16 mouse cellular contexts compared by ENCODE assay signal in the genomic region with DNA sequence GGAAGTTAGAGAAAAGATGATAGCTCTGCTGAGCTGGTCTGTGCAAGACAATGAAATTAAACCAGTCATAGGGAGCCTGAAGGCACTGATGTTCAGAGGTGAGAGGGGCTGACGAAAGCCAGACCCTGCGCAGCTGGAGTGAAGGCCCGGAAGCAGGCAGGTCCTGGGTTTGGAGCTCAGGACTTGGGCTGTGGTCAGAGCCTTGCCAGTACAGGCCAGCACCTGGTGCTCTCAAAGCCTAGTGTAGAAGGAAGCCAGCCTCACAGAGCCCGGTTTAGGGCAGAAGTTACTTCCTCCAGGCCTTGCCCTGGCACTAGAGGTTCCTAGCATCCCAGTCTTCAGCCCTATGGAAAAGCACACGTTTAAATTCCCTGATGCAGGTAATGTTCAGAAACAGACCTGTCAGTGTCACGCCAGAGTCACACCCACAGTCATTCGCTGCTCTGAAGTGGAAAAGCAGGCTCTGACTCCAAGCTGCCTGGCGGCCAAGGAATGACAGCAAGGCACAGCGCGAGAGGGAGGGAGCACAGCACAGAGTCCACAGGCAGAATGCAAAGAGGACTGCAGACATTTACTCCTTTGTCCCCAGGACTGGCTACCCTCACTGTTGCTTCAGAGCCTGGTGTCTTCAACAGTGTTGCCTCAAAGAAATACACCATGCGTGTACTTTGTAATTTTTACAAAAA. TPM values are rescaled to one million over a fixed set of nuclear protein-coding genes. Genes with fewer than 3 reads are reported as not detected.
A peak's percentile ranks its signal among the peaks of the same experiment; 100 is the strongest.
DNase-seq lines count a peak whose midpoint lies in the region; ATAC-seq and TF ChIP-seq lines count a peak whose summit lies in the region.
"Had no signal": no experiment of that assay in that cellular context is flagged by ENCODE, and none has a peak within 500 bp of the region (broad histone marks: within the 10 kb centered on the region; RNA-seq: fewer than 3 reads in every experiment).

No protein-coding gene starts in this region.

- peak; percentile 50; the same call in 1 of the 2 replicates for ATAC-seq in heart, embryonic 11.5 days (replicated peaks; ENCODE audit: insufficient number of reproducible peaks, low FRiP score, low TSS enrichment)
- ATAC-seq in lung, postnatal 0 days = 0 out of 2 replicates have a peak, but pooled peaks have one; percentile 21
- ATAC-seq in embryonic facial prominence, embryonic 13.5 days (ENCODE audit: insufficient number of reproducible peaks, insufficient read depth, low FRiP score, low TSS enrichment, low read depth) = no peak
- ATAC-seq: Patski had no signal

- peaks cover 43% of the 10 kb centered on the region for H3K4me1 ChIP-seq in heart, embryonic 11.5 days (ENCODE audit: control insufficient read depth, insufficient read depth, low read length)
- H3K4me1 ChIP-seq in lung, postnatal 0 days (ENCODE audit: insufficient read depth, low read depth, low read length) = peaks cover 21% of the 10 kb centered on the region
- H3K4me1 ChIP-seq in embryonic facial prominence, embryonic 13.5 days = peaks cover 42% of the 10 kb centered on the region

- intact Hi-C loops in heart, postnatal 14 days (cut with DNase I) = no loop called here
- intact Hi-C loops in left cerebral cortex, postnatal 36 days (cut with DNase I) = no loop called here

- H3K36me3 ChIP-seq in heart, embryonic 11.5 days (ENCODE audit: control insufficient read depth, insufficient read depth, low read length) = no peaks in the 10 kb centered on the region
- no peaks in the 10 kb centered on the region for H3K36me3 ChIP-seq in lung, postnatal 0 days (ENCODE audit: insufficient read depth, low read length)
- H3K36me3 ChIP-seq in embryonic facial prominence, embryonic 13.5 days = no peaks in the 10 kb centered on the region
- H3K36me3 ChIP-seq: forebrain, embryonic 12.5 days had no signal

- 25% methylated on average over 11 of the region's 11 CpGs for WGBS in heart, embryonic 11.5 days (ENCODE audit: insufficient replicate concordance)
- WGBS in lung, postnatal 0 days = 38% methylated on average over 11 of the region's 11 CpGs
- 36% methylated on average over 11 of the region's 11 CpGs for WGBS in embryonic facial prominence, embryonic 13.5 days

- no peak for TF ChIP-seq EP300 in lung, postnatal 0 days (IDR thresholded peaks at IDR 0.05)

- DNase-seq in heart, postnatal 14 days = no peak
- peak; percentile 40 for DNase-seq in lung, postnatal 0 days (ENCODE audit: low spot score)
- no peak for DNase-seq in lung, postnatal 4 days
- DNase-seq in naive thymus-derived CD4-positive, alpha-beta T cell, adult 2 months (ENCODE audit: low read depth) = peak; percentile 30
- no peak for DNase-seq in left cerebral cortex, postnatal 36 days (ENCODE audit: low spot score in 2 of 2)
- no peak for DNase-seq in cerebellum, adult 11-12 months
- DNase-seq: cerebellum, postnatal 14 days; kidney, adult 18-20 months; layer of hippocampus, adult 9-11 months; midbrain, embryonic 14.5 days; right cerebral cortex, postnatal 4 days had no signal

- no peak overlapping the region for H3K4me2 ChIP-seq in heart, embryonic 11.5 days
- H3K4me2 ChIP-seq in lung, postnatal 0 days (replicated peaks; ENCODE audit: low read depth, low read length) = no peak overlapping the region
- H3K4me2 ChIP-seq in embryonic facial prominence, embryonic 13.5 days = no peak overlapping the region
- H3K4me2 ChIP-seq: forebrain, embryonic 12.5 days had no signal

- H3K27ac ChIP-seq in heart, embryonic 11.5 days (ENCODE audit: low read depth, low read length) = peak overlapping the region; percentile 58
- no peak overlapping the region for H3K27ac ChIP-seq in lung, postnatal 0 days (ENCODE audit: low read length)
- peak overlapping the region; percentile 48 for H3K27ac ChIP-seq in embryonic facial prominence, embryonic 13.5 days
- H3K27ac ChIP-seq: forebrain, embryonic 12.5 days; liver, embryonic 14.5 days had no signal

- TF ChIP-seq CTCF in lung, postnatal 0 days (IDR thresholded peaks at IDR 0.05) = no peak

- H3K9ac ChIP-seq in heart, embryonic 11.5 days (ENCODE audit: low read depth, low read length) = no peak overlapping the region
- no peak overlapping the region for H3K9ac ChIP-seq in lung, postnatal 0 days (replicated peaks; ENCODE audit: low read depth)
- no peak overlapping the region for H3K9ac ChIP-seq in embryonic facial prominence, embryonic 13.5 days
- H3K9ac ChIP-seq: forebrain, embryonic 12.5 days; liver, embryonic 14.5 days had no signal

- no peaks in the 10 kb centered on the region for H3K9me3 ChIP-seq in heart, embryonic 11.5 days (replicated peaks; ENCODE audit: control insufficient read depth, low read length)
- no peaks in the 10 kb centered on the region for H3K9me3 ChIP-seq in lung, postnatal 0 days (ENCODE audit: low read length)
- H3K9me3 ChIP-seq in embryonic facial prominence, embryonic 13.5 days = 0 out of 2 replicates have a peak, but pooled peaks cover 2% of the 10 kb centered on the region
- H3K9me3 ChIP-seq: forebrain, embryonic 12.5 days had no signal

- no peak overlapping the region for H3K4me3 ChIP-seq in heart, embryonic 11.5 days (ENCODE audit: low read depth, low read length)
- H3K4me3 ChIP-seq in lung, postnatal 0 days (ENCODE audit: low read depth, low read length) = no peak overlapping the region
- no peak overlapping the region for H3K4me3 ChIP-seq in embryonic facial prominence, embryonic 13.5 days
- H3K4me3 ChIP-seq: forebrain, embryonic 12.5 days had no signal

- no peaks in the 10 kb centered on the region for H3K27me3 ChIP-seq in heart, embryonic 11.5 days (ENCODE audit: control insufficient read depth, insufficient read depth, low read length)
- no peaks in the 10 kb centered on the region for H3K27me3 ChIP-seq in lung, postnatal 0 days (replicated peaks; ENCODE audit: insufficient read depth, low read length)
- no peaks in the 10 kb centered on the region for H3K27me3 ChIP-seq in embryonic facial prominence, embryonic 13.5 days
- H3K27me3 ChIP-seq: Patski had no signal

RNA-seq across cellular contexts. Expression of a gene that starts 48.1 kb away (rescaled TPM):
- 36.1 and 42.8 TPM in 2 replicates for polyA plus RNA-seq in heart, embryonic 11.5 days (2014; fragmentation: Nextera tagmentation; extraction: Ambion mirVana)
- 1 to 10 TPM; 1.6 to 2.0 TPM for total RNA-seq in heart, postnatal 14 days (2021)
- polyA plus RNA-seq in lung, postnatal 0 days (2015; fragmentation: Nextera tagmentation; extraction: Ambion mirVana) = 4.3 and 5.2 TPM in 2 replicates
- 51.6 and 55.7 TPM in 2 replicates for polyA plus RNA-seq in embryonic facial prominence, embryonic 13.5 days (2015; fragmentation: Nextera tagmentation; extraction: Ambion mirVana)
- 10 to 100 TPM in 1 of 2 experiments, 1 to 10 TPM in 1; 9.7 to 15.1 TPM for total RNA-seq in left cerebral cortex, postnatal 36 days (2021)

Comparison
In these comparisons a context has a peak if more than half of its experiments do, and no peak if none do; other contexts are left out.
1. DNase-seq: peak in lung, postnatal 0 days (single experiment) and naive thymus-derived CD4-positive, alpha-beta T cell, adult 2 months (single experiment); none in heart, postnatal 14 days (0 of 2), lung, postnatal 4 days (0 of 2), left cerebral cortex, postnatal 36 days (0 of 2) and cerebellum, adult 11-12 months (single experiment).